Mouse (Mus musculus) gastrocnemius, adult 2 months (tissue): ENCODE measurements at regions not wholly inside any gene's neighbourhood (a gene's known extent, or its start where the extent isn't known, plus 50 kb on each side); places are given as distances from the start of the nearest gene placed in this dataset.

Experiments
- DNase-seq: peaks from one replicate; pipeline ENCODE4 v3.0.0; 2022
- H3K27ac ChIP-seq: fragments of 200-600 bp; 2 replicates; pipeline ENCODE4 v1.8.1; 2022; ENCODE audit warnings: mild to moderate bottlenecking
- H3K4me3 ChIP-seq: fragments of 200-600 bp; 2 replicates; pipeline ENCODE4 v1.8.1; 2022; ENCODE audit warnings: mild to moderate bottlenecking, moderate library complexity
- CTCF ChIP-seq: fragments of 200-600 bp; IDR thresholded peaks from 2 replicates; pipeline ENCODE4 v1.8.1; 2022; ENCODE audit warnings: antibody characterized with exemption, mild to moderate bottlenecking, moderate library complexity
- intact Hi-C: fragments of 180-260 bp; cut with DNase I; formaldehyde crosslinking; loops from one replicate; pipeline ENCODE4 v1.15.1; 2025

DNA sequence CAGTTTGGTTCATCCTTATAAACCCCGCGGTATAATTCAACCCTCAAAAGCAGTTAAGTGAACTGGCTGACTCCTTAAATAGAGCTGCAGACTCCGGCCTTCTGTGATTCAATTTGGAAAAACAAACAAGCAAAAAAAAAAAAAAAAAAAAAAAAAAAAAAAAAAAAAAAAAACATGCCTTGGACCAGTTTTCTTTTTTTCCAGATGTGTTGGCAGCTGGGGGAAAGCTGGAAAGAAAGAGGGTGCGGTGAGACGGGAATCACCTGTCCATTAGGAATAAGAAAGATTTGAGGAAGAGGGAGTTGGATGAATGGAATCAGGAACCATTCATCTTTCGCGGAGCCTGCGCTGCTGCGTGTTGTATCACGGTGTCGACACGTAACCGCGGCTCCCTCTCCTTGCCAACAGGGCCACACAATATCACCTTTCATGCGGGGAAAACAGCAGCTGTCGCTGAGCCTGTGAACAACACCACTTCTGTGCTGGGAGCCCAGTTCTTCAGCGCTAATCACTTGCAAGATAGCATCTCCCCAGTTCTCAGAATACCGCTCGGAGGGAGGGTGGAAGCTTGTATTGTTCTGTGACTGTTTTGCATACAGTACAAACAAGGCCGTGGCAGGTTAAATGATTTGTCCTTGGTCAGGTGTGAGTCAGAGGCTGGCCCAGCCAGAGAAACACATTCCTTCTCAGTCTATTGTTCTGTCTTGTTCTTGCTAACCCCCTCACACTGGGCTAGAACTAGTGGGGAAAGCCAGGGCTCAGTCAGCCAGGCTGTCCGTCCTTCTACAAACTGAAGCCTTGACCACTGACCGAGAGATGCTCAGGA is 76.6 kb upstream of the Egr2 start:
- TF ChIP-seq CTCF = no peak
- intact Hi-C loops = no loop called here
- peak; percentile 22 for DNase-seq
- H3K4me3 ChIP-seq = no peak overlapping the region
- H3K27ac ChIP-seq = no peak overlapping the region

GRCm38 (mm10) chr10:67461321-67461720 is 74.0 kb upstream of the Egr2 start:
- Histone ChIP-seq H3K4me3 (no peak overlapping the region), H3K27ac (no peak overlapping the region)
- no peak for TF ChIP-seq CTCF
- intact Hi-C loops = no loop called here
- no peak for DNase-seq

DNA sequence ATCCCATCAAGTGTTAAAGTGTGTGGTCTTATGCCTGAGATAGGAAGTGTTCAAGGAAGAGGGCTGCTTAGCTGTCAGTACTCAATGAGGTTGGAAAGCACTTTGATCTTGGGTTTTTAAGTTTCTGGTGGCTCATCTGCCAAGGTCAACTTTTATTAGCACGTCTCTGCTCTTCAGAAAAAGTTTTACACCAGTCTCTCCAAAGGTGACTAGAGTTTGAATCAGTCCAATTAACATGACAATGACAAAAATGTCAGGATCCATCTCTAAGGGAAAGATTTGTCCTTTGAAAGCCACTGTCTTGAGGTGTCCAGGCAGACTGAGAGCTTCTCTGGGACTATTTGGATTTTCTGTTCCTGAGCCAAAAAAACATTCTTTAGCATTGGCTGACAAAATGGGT is 73.4 kb upstream of the Egr2 start:
- TF ChIP-seq CTCF = no peak
- intact Hi-C loops = no loop called here
- no peak for DNase-seq
- H3K4me3 ChIP-seq = no peak overlapping the region
- H3K27ac ChIP-seq = no peak overlapping the region

- no peak for DNase-seq
- intact Hi-C loops = no loop called here
- TF ChIP-seq CTCF = no peak
- Histone ChIP-seq H3K4me3 (no peak overlapping the region), H3K27ac (no peak overlapping the region)
Measured at GRCm38 (mm10) chr10:67468724-67469123, 66.6 kb upstream of the Egr2 start.

GRCm38 (mm10) chr10:67473016-67473415 is 62.3 kb upstream of the Egr2 start:
- no peak for TF ChIP-seq CTCF
- no peak overlapping the region for H3K27ac ChIP-seq
- intact Hi-C loops = no loop called here

DNA sequence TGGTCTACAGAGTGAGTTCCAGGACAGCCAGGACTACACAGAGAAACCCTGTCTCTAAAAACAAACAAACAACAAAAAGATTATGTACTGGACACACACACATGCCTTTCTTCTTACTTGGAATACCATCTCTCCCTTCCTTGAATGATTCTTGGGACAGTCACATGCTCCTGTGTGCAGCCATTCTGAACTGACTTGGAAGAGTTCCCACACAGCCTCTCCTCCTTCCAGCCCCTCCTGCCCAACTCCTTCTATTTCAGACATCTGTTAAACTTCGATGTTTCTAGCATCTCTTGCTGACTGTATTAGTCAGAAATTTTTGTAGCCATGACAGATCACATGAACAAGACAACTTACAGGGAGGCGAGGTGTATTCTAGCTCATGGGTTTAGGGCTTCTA is 60.9 kb upstream of the Egr2 start:
- no peak for TF ChIP-seq CTCF
- no peak for DNase-seq

More at GRCm38 (mm10) chr10:67473016-67473415, 62.3 kb upstream of the Egr2 start:
- no peak overlapping the region for H3K4me3 ChIP-seq
- no peak for DNase-seq

DNA sequence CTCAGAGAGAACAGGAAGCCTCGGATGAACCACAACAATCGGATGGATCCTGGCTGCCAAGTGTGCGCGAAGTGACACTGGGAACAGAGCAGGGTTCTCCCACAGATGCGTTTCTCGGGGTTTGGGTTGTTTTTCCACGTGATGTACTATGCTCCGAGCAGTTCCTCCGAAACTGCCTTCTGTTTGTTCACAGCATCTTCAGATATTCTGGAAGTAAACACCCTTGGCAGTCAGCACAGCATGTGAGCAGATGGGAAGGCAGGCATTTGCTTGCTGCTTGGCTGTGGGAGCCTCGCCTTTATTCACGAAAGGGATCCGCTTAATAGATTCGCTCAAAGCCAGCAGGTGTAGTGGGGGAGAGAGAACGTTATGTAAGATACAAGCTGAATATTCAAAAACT is 53.0 kb upstream of the Egr2 start:
- DNase-seq = no peak
- no peak for TF ChIP-seq CTCF
- Histone ChIP-seq H3K4me3 (no peak overlapping the region), H3K27ac (no peak overlapping the region)
- intact Hi-C loops = no loop called here

More for the DNA sequence above, 60.9 kb upstream of the Egr2 start:
- Histone ChIP-seq H3K27ac (no peak overlapping the region), H3K4me3 (no peak overlapping the region)
- intact Hi-C loops = no loop called here

DNA sequence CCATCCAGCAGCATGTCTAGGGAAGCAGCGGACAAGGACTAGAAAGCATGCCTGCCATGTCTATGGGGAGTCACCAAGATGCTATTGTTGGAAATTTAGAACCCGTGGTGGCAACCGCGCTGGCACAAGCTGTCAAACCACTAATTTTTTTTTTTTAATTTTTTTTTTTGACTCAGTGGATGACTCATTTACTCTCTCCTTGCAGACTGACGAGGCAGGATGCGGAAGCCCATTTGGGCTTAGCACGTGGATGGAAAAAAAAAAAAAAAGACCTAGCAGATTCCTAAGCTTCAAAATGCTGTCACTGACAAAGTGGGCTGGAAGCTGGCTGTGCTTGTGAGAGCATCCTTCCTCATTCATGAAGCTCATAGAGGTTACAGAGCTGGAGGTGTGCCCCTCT is 51.9 kb upstream of the Egr2 start:
- H3K27ac ChIP-seq = no peak overlapping the region
- DNase-seq = no peak
- no peak overlapping the region for H3K4me3 ChIP-seq
- no peak for TF ChIP-seq CTCF
- intact Hi-C loops = no loop called here

GRCm38 (mm10) chr10:67484091-67484745 is 51.1 kb upstream of the Egr2 start:
- intact Hi-C loops = no loop called here
- TF ChIP-seq CTCF = no peak
- H3K4me3 ChIP-seq = no peak overlapping the region
- H3K27ac ChIP-seq = no peak overlapping the region
- DNase-seq = no peak
